Mouse (Mus musculus): ENCODE data around the gene Cort.

DNA sequence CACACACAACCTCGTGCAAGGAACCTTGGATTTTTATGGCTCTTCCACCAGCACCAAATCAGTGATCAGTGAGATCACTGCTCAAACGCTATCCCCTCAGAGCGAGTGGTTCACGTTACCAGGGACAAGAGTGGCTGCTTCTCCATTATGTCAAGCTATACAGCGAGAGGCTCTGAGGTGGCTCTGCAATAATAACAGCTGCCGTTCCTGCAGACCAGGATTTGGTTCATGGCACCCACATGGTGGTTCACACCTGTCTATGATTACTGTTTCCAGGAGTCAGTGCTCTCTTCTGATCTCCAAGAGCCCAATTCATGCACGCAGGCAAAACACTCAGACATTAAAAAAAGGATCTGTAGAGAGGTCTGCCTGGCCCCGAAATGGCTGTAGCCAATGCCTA is 12.0 kb upstream of the Cort start:
- TF ChIP-seq CTCF (IDR thresholded peaks at IDR 0.05; ENCODE audit: low read depth): no peak
- no peak for TF ChIP-seq EP300 (IDR thresholded peaks at IDR 0.05; ENCODE audit: low read depth)
